ENCODE assay signal across 15 mouse cellular contexts in genomic region chr5:141617660-141618059, GRCm38 (mm10).
"Had no signal": no experiment of that assay in that cellular context is flagged by ENCODE, and none has a peak within 500 bp of the region (broad histone marks: within the 10 kb centered on the region; RNA-seq: fewer than 3 reads in every experiment).

No protein-coding gene starts in this region.

- ATAC-seq: lung, postnatal 0 days; midbrain, embryonic 13.5 days had no signal

- H3K4me2 ChIP-seq: liver, embryonic 11.5 days; liver, embryonic 15.5 days; midbrain, embryonic 13.5 days had no signal

- H3K4me1 ChIP-seq: liver, embryonic 15.5 days had no signal

- H3K36me3 ChIP-seq: limb, embryonic 10.5 days; liver, embryonic 15.5 days; midbrain, embryonic 13.5 days had no signal

- H3K27me3 ChIP-seq: liver, embryonic 15.5 days; midbrain, embryonic 13.5 days had no signal

- H3K4me3 ChIP-seq: left cerebral cortex, adult 2 months; limb, embryonic 10.5 days; liver, embryonic 15.5 days; midbrain, embryonic 13.5 days had no signal

- H3K9ac ChIP-seq: liver, embryonic 15.5 days; midbrain, embryonic 13.5 days had no signal

- H3K9me3 ChIP-seq: limb, embryonic 10.5 days; liver, embryonic 15.5 days; midbrain, embryonic 13.5 days had no signal

- DNase-seq: kidney, postnatal 10 days; kidney, postnatal 4 days; lung, adult 2 months; lung, postnatal 36 days; retina, postnatal 1 day; right cerebral cortex, postnatal 4 days; spleen, adult 18-20 months; thymus, adult 18-20 months; thymus, postnatal 14 days had no signal

- H3K27ac ChIP-seq: left cerebral cortex, adult 2 months; limb, embryonic 10.5 days; liver, embryonic 15.5 days; midbrain, embryonic 13.5 days had no signal
